Mouse (Mus musculus) midbrain, embryonic 14.5 days (tissue): Measurements from ENCODE around the gene Stard3. TPM values are rescaled to one million over a fixed set of nuclear protein-coding genes. Genes with fewer than 3 reads are reported as not detected.

Experiments used
- ATAC-seq: fragments of 200-750 bp; cut with Nextera tagmentation; 2 replicates; pipeline ENCODE4 v1.8.0; 2017; ENCODE audit warnings: moderate number of reproducible peaks, moderate library complexity; ENCODE audit not compliant: low FRiP score, low TSS enrichment
- DNase-seq: peaks from one replicate; pipeline ENCODE4 v3.0.0-alpha.2; 2015
- H3K27ac ChIP-seq: fragments of 300-500 bp; sonication (generic); replicated peaks from 2 replicates; pipeline ENCODE4 v1.5.1; 2014; ENCODE audit warnings: mild to moderate bottlenecking, low read depth, low read length, moderate library complexity
- H3K27me3 ChIP-seq: fragments of 300-500 bp; sonication (generic); 2 replicates; pipeline ENCODE4 v1.6.1; 2014; ENCODE audit warnings: low read length, control low read depth, mixed read lengths; ENCODE audit not compliant: control insufficient read depth, insufficient read depth
- H3K36me3 ChIP-seq: fragments of 300-500 bp; sonication (generic); 2 replicates; pipeline ENCODE4 v1.6.1; 2014; ENCODE audit warnings: low read length, control low read depth; ENCODE audit not compliant: control insufficient read depth, insufficient read depth
- H3K4me1 ChIP-seq: fragments of 300-500 bp; sonication (generic); 2 replicates; pipeline ENCODE4 v1.6.1; 2014; ENCODE audit warnings: mild to moderate bottlenecking, antibody characterized with exemption, low read length, control low read depth; ENCODE audit not compliant: control insufficient read depth, insufficient read depth
- H3K4me2 ChIP-seq: fragments of 300-500 bp; sonication (generic); 2 replicates; pipeline ENCODE4 v1.6.1; 2014; ENCODE audit warnings: mild to moderate bottlenecking, low read length, moderate library complexity
- H3K4me3 ChIP-seq: fragments of 300-500 bp; sonication (generic); replicated peaks from 2 replicates; pipeline ENCODE4 v1.5.1; 2014; ENCODE audit warnings: low read depth, low read length
- H3K9ac ChIP-seq: fragments of 300-500 bp; sonication (generic); replicated peaks from 2 replicates; pipeline ENCODE4 v1.6.1; 2014; ENCODE audit warnings: mild to moderate bottlenecking, low read length, moderate library complexity
- H3K9me3 ChIP-seq: fragments of 300-500 bp; sonication (generic); 2 replicates; pipeline ENCODE4 v1.6.1; 2016; ENCODE audit warnings: low read length, control low read depth, mixed read lengths; ENCODE audit not compliant: control insufficient read depth
- WGBS: fragments of 180-500 bp; shearing (Covaris S2); extraction: QIAGEN DNeasy Blood & Tissue Kit; methylation state at CpG from one replicate; pipeline ENCODE4 v1.1.7; 2014; 5-methylcytosine and 5-hydroxymethylcytosine counted together
- polyA plus RNA-seq: library from polyadenylated mRNA; unstranded; fragments of >200 nt; fragmentation: Nextera tagmentation; extraction: Ambion mirVana; gene quantifications from 2 replicates; pipeline ENCODE4 v1.2.1, GENCODE M21; 2014

Gene Stard3
- polyA plus RNA-seq, 1 experiment from 2014 or later: 36.0 TPM

DNA sequence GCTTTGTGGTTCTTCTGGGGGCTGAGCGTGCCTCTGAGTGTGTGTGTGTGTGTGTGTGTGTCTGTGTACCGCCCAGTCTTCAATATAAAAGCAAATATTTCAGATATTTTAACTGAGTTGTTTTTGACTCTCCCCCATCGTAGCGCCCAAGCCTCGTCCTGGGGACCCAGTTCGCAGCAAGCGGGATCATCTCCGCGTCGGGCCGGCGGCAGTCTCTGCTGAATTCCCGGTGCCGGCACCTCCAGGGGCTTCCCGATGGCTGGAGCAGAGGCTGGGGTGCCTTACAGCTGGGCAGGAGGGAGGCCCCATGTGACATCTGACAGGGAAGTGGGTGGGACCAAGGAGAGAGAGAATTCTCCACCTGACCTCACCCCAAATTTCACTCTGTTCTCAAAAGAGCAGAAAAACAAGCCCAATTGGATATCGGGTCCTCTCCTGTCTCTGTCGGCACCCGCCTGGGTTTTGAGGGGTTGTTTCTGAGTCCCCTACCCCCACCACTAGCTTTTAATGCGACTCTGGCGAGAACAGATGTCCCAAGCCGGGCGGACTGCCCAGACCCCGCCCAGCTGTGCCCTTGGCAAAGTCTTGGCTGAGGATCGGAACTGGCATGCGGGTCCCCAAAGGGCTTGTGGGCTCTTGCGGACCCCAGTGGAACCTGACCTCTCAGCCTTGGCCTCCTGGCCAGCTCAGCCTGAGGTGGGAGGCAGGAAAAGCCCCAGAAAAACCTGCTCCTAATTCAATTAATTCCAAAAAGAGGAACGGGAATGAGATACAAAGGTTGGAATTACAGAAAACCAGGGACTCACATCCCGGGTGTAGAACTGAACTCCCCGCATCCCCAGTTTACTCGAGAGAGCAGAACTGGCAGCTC lies 37.1 kb upstream of the Stard3 start:
- H3K4me1 ChIP-seq: no peaks in the 10 kb centered on the region
- no peak overlapping the region for H3K9ac ChIP-seq
- 1% methylated on average over 30 of the region's 30 CpGs for WGBS
- no peaks in the 10 kb centered on the region for H3K9me3 ChIP-seq
- no peaks in the 10 kb centered on the region for H3K36me3 ChIP-seq
- peak; percentile 58 for DNase-seq
- peak overlapping the region; percentile 25; the same call in 1 of the 2 replicates for H3K4me2 ChIP-seq
- H3K27ac ChIP-seq: no peak overlapping the region
- no peak for ATAC-seq
- H3K27me3 ChIP-seq: peaks cover 99% of the 10 kb centered on the region
- no peak overlapping the region for H3K4me3 ChIP-seq

DNA sequence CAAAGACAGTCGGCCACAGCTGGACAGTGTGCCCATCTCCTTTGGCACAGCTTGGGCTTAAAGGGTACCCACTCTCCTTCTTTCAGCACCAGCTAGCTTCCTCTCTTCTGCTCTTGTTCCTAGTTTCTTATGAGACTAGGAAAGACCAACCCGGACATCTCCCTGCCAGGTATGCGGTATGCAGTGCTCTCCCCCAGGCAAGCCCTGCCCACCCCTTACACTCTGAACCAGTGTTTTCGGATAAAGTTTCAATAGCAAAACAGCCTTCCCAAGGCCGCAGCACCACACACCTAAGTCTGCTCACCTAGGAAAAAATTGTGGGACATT lies 36.5 kb upstream of the Stard3 start:
- DNase-seq: no peak
- Histone ChIP-seq H3K36me3 (no peaks in the 10 kb centered on the region), H3K9me3 (no peaks in the 10 kb centered on the region), H3K4me3 (no peak overlapping the region), H3K27me3 (peaks cover 96% of the 10 kb centered on the region), H3K27ac (no peak overlapping the region), H3K4me1 (no peaks in the 10 kb centered on the region), H3K9ac (no peak overlapping the region), H3K4me2 (no peak overlapping the region)
- 5% methylated on average over 5 of the region's 5 CpGs for WGBS
- ATAC-seq: no peak

DNA sequence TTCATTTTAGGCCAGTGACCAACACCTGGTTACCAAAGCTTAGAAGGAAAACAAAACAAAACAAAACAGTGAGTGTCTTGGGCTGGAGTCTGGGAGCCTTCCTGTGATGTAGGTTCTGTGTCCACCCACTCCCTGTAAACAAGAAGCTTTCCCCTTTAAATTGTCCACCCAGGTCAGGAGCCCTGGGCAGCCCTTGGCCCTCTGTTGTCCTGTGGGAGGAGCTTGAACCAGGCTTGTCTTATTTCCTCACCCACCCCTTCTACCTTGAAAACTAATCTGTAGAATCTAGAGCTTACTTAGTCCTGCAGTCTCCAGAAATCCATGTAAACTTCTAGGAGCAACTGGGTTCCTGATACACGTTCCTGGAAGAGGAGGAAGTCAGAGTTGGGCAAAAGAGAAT lies 36.0 kb upstream of the Stard3 start:
- Histone ChIP-seq H3K4me2 (no peak overlapping the region), H3K9ac (no peak overlapping the region), H3K4me3 (no peak overlapping the region), H3K27ac (no peak overlapping the region), H3K36me3 (no peaks in the 10 kb centered on the region), H3K27me3 (peaks cover 96% of the 10 kb centered on the region), H3K9me3 (no peaks in the 10 kb centered on the region), H3K4me1 (peaks cover 5% of the 10 kb centered on the region; the same call in 1 of the 2 replicates)
- ATAC-seq (no peak), DNase-seq (no peak)
- WGBS: 0% methylated on average over 1 of the region's 1 CpGs

DNA sequence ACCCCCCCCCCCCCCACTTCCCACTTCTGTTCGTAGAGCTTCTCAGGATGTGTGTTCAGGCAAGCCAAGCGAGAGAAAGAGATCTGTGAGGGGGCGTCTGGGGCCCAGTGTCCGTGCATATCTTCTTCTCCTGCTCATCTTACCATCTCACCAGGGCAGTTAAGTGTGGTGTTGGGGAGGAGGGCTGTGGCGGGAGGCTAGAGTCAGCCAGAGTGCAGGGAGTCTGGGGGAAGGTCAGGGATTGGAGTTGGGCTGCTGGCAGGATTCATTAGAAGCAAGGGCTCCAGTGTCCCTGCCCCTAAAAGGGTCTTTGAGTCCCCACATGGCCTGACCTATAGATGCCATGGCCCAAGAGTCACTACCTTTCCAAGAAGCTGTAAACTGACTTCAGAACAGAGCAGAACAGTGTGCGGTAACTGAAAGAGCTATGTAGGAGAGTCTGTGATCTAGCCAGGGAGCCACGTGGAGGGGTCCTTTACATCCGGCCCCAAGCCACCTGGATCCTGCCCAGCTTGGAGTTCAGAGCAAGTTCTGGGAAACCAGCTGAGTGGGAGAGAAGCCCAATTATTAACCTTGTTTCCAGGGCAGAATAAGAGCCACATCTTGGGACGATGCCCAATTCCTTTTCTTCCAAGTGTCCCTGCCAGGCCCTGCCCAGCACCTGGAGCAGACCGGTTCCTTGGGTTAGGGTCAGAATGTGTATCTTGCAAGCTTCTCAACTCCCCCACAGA lies 34.9 kb upstream of the Stard3 start:
- 4% methylated on average over 10 of the region's 10 CpGs for WGBS
- Histone ChIP-seq H3K9ac (no peak overlapping the region), H3K4me2 (no peak overlapping the region), H3K4me1 (peaks cover 8% of the 10 kb centered on the region; the same call in 1 of the 2 replicates), H3K27ac (no peak overlapping the region), H3K9me3 (no peaks in the 10 kb centered on the region), H3K36me3 (no peaks in the 10 kb centered on the region), H3K27me3 (peaks cover 96% of the 10 kb centered on the region), H3K4me3 (no peak overlapping the region)
- no peak for DNase-seq
- no peak for ATAC-seq

DNA sequence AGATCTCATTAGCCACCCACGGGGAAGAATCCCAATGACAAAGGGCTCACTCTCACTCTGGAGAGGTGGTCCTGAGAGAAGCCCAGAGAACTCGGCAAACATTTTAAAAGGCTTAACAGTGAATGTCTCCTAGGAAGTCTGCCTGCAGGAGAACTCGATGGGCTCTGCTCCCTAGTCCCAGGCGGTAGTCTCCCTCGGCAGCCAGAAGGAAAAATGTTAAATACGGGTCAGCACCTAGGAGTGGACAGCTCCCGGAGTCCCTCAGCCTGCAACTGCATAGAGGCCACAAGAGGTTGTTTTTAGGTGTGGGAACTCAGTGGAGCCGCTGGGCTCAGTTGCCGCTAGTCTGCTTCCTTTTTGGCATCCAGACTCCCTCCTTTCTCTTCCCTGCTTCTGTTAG lies 34.2 kb upstream of the Stard3 start:
- H3K9ac ChIP-seq: no peak overlapping the region
- WGBS: 0% methylated on average over 9 of the region's 9 CpGs
- no peak for ATAC-seq

DNA sequence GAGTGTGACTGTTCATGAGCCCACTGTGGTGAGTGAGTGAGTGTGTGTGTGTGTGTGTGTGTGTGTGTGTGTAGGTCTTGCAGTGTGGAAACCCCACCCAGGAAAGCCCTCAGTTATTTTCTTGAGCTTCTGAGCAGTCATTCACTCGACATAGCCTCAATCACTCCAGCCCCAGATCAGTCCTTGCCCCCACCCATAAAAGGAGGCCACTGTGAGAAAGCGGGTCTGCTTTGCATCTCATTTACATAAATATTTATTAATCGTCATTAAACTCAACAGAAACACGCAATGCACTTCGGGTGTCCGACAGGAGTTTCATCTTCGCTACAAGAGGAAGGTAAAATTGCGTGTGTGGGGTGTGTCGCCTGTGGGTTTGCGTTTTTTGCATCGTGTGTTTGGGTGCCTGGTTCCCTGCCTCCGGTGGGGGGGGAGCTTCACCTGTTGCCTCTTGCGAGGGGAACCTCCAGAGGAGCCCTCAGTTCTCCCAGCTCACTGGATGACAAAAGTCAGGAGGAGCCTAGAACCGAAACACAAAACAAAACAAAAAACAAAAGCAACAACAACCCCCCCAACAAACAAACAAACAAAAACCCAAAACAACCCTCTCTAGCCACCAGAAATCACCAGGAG lies 32.9 kb upstream of the Stard3 start:
- ATAC-seq (no peak), DNase-seq (no peak)
- no peaks in the 10 kb centered on the region for H3K9me3 ChIP-seq
- H3K4me3 ChIP-seq: peak overlapping the region; percentile 8; the same call in 1 of the 2 replicates
- H3K27ac ChIP-seq: no peak overlapping the region
- H3K27me3 ChIP-seq: peaks cover 92% of the 10 kb centered on the region
- peak overlapping the region; percentile 16 for H3K4me2 ChIP-seq
- 4% methylated on average over 14 of the region's 14 CpGs for WGBS
- no peaks in the 10 kb centered on the region for H3K36me3 ChIP-seq
- H3K4me1 ChIP-seq: peaks cover 8% of the 10 kb centered on the region; the same call in 1 of the 2 replicates
- no peak overlapping the region for H3K9ac ChIP-seq

More for the DNA sequence above, 34.2 kb upstream of the Stard3 start:
- no peak for DNase-seq
- peaks cover 94% of the 10 kb centered on the region for H3K27me3 ChIP-seq
- peaks cover 8% of the 10 kb centered on the region; the same call in 1 of the 2 replicates for H3K4me1 ChIP-seq
- no peaks in the 10 kb centered on the region for H3K9me3 ChIP-seq
- no peaks in the 10 kb centered on the region for H3K36me3 ChIP-seq
- no peak overlapping the region for H3K4me2 ChIP-seq
- no peak overlapping the region for H3K4me3 ChIP-seq
- no peak overlapping the region for H3K27ac ChIP-seq

DNA sequence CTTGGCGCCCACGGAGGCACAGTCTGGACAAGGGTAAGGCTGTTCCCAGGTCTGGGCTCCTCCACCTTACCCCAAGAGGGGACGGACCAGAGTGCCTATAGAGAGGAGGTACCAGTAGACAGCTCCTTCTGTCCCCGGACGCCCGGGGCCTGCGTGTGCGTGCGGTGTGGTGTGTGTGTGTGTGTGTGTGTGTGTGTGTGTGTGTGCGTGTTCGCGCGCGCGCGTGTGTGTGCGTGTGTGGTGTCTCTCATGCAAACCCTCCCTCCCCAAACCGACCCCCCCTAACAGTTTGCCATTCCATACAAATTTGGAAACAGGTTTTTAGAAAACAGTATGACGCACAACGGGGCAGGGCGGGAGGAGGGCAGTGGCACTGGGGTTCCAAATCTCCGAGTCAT lies 32.3 kb upstream of the Stard3 start:
- Histone ChIP-seq H3K4me2 (peak overlapping the region; percentile 16), H3K36me3 (no peaks in the 10 kb centered on the region), H3K4me1 (peaks cover 8% of the 10 kb centered on the region; the same call in 1 of the 2 replicates), H3K9ac (no peak overlapping the region), H3K4me3 (peak overlapping the region; percentile 8; the same call in 1 of the 2 replicates), H3K9me3 (no peaks in the 10 kb centered on the region), H3K27ac (no peak overlapping the region), H3K27me3 (peaks cover 92% of the 10 kb centered on the region)
- WGBS: 3% methylated on average over 20 of the region's 22 CpGs
- no peak for DNase-seq
- ATAC-seq: no peak

DNA sequence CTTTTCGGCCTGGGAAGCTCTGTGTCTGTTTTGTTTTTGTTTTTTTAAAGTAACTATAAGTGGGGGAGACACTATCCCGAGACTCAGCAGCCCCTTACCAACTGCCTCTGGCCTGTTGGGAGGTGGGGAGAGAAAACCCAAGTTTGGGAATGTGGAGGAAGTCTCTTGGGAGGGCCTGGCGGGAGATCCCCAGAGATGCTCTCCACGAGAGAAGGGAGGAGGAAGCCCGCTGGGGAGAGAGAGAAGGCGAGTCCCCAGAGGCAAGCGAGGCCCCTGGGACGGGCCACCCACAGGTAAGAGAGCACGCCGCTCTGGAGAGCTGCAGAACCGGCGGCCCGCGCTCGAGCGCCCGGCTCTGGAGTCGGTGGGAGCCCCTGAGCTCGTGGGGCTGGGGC lies 31.4 kb upstream of the Stard3 start:
- Histone ChIP-seq H3K27ac (peak overlapping the region; percentile 37; the same call in 1 of the 2 replicates), H3K36me3 (no peaks in the 10 kb centered on the region), H3K9ac (peak overlapping the region; percentile 12; the same call in 1 of the 2 replicates), H3K4me2 (peak overlapping the region; percentile 50), H3K4me3 (peak overlapping the region; percentile 37), H3K9me3 (no peaks in the 10 kb centered on the region), H3K4me1 (peaks cover 8% of the 10 kb centered on the region; the same call in 1 of the 2 replicates), H3K27me3 (peaks cover 92% of the 10 kb centered on the region)
- WGBS: 1% methylated on average over 19 of the region's 19 CpGs
- no peak for ATAC-seq
- no peak for DNase-seq
